Mouse (Mus musculus) liver, adult 2 months (tissue): ENCODE data around the gene Agrn.

Experiments
- CTCF ChIP-seq: fragments of 200-500 bp; IDR thresholded peaks from 2 replicates; pipeline ENCODE4 v1.5.1; 2011; ENCODE audit warnings: low read depth, low read length, control low read depth
- POLR2A ChIP-seq: fragments of 200-500 bp; IDR thresholded peaks from 2 replicates; pipeline ENCODE4 v1.6.1; 2011; ENCODE audit warnings: low read length, control low read depth; ENCODE audit not compliant: insufficient read depth; ENCODE audit errors: extremely low read depth

- no peak for TF ChIP-seq POLR2A
- TF ChIP-seq CTCF = no peak
Observed at GRCm38 (mm10) chr4:156203413-156204131, 6.3 kb upstream of the Agrn start.
